Mouse (Mus musculus) urinary bladder, postnatal 25 days (tissue): ENCODE data around the gene Tcf19.

Experiments
- DNase-seq: peaks from one replicate; pipeline ENCODE4 v3.0.0; 2022; ENCODE audit warnings: low spot score

Tcf19 gene

GRCm38 (mm10) chr17:35516652-35517500, at the start of gene Tcf19, which contains the start of gene Cchcr1:
Gene Tcf19, minus strand, starts transcription at chr17:35516824.
Gene Cchcr1, plus strand, starts transcription at chr17:35517100.
- peak; percentile 94 for DNase-seq

- DNase-seq: no peak
Observed at GRCm38 (mm10) chr17:35558216-35558615, 41.6 kb upstream of the Tcf19 start.

- DNase-seq: no peak
Observed at GRCm38 (mm10) chr17:35557351-35557750, 40.7 kb upstream of the Tcf19 start.

- DNase-seq: peak; percentile 43
Observed at GRCm38 (mm10) chr17:35556812-35557211, 40.2 kb upstream of the Tcf19 start.

- no peak for DNase-seq
Observed at GRCm38 (mm10) chr17:35556186-35556765, 39.7 kb upstream of the Tcf19 start.

GRCm38 (mm10) chr17:35554761-35555397, 38.3 kb upstream of the Tcf19 start:
- no peak for DNase-seq

- no peak for DNase-seq
Observed at GRCm38 (mm10) chr17:35554321-35554720, 37.7 kb upstream of the Tcf19 start.

GRCm38 (mm10) chr17:35551881-35552414, 35.3 kb upstream of the Tcf19 start, which contains the start of gene Cdsn:
Gene Cdsn, plus strand, starts transcription at chr17:35552128.
- no peak for DNase-seq

GRCm38 (mm10) chr17:35550871-35551270, 34.2 kb upstream of the Tcf19 start:
- no peak for DNase-seq

GRCm38 (mm10) chr17:35550143-35550494, 33.5 kb upstream of the Tcf19 start:
- DNase-seq: no peak

- peak; percentile 62 for DNase-seq
Observed at GRCm38 (mm10) chr17:35549437-35550142, 33.0 kb upstream of the Tcf19 start.

GRCm38 (mm10) chr17:35548636-35549035, 32.0 kb upstream of the Tcf19 start:
- no peak for DNase-seq

- no peak for DNase-seq
Observed at GRCm38 (mm10) chr17:35547465-35547864, 30.8 kb upstream of the Tcf19 start.

- peak; percentile 52 for DNase-seq
Observed at GRCm38 (mm10) chr17:35544680-35545079, 28.1 kb upstream of the Tcf19 start.

- DNase-seq: no peak
Observed at GRCm38 (mm10) chr17:35544001-35544400, 27.4 kb upstream of the Tcf19 start.

- no peak for DNase-seq
Observed at GRCm38 (mm10) chr17:35543412-35543861, 26.8 kb upstream of the Tcf19 start.

GRCm38 (mm10) chr17:35542761-35543411, 26.3 kb upstream of the Tcf19 start:
- no peak for DNase-seq

GRCm38 (mm10) chr17:35539540-35539939, 22.9 kb upstream of the Tcf19 start:
- no peak for DNase-seq

GRCm38 (mm10) chr17:35538476-35538875, 21.9 kb upstream of the Tcf19 start:
- no peak for DNase-seq

- no peak for DNase-seq
Observed at GRCm38 (mm10) chr17:35537421-35537820, 20.8 kb upstream of the Tcf19 start.

GRCm38 (mm10) chr17:35534343-35534742, 17.7 kb upstream of the Tcf19 start:
- DNase-seq: peak; percentile 74
